Mouse (Mus musculus): ENCODE data around the gene Itih2. TPM values are rescaled to one million over a fixed set of nuclear protein-coding genes. Genes with fewer than 3 reads are reported as not detected.

Itih2 gene
- 0.41 and 0.53 TPM in 2 replicates for polyA plus RNA-seq (2015; fragmentation: Nextera tagmentation; extraction: Ambion mirVana)

DNA sequence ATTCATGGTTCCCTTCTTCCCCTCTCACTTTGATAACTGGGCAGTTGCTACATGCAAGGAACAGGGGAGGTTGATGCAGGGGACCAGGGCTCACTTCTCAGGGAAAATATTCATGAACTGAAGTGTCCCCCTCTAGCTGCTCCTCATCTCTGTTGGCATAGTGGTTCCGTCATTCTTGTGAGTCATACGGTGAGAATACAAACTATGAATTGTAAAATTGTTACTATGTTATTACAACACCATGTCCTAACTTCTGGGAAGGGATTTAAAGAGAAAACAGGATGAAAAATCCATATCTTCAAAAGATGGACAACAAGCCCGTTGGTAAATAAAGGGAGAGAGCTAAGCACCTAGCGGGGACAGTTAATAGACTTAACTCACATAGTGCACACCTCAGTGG, at the start of gene Itih2:
Itih2 (minus strand) TSS at position 101 of the 400 bp plus-strand sequence.
- H3K4me3 ChIP-seq, result no peak within 1 kb of the TSS
- H3K4me2 ChIP-seq, result no peak within 1 kb of the TSS
- H3K4me1 ChIP-seq, result peaks cover 4% of the 10 kb centered on the region; the same call in 1 of the 2 replicates
- no peak within 1 kb of the TSS for H3K9ac ChIP-seq
- WGBS, result 92% methylated on average over 4 of the region's 4 CpGs
- H3K27me3 ChIP-seq, result no peaks in the 10 kb centered on the region
- H3K36me3 ChIP-seq (ENCODE audit: poor library complexity, severe bottlenecking), result no peaks in the 10 kb centered on the region
- H3K9me3 ChIP-seq (replicated peaks), result no peaks in the 10 kb centered on the region
- ATAC-seq, result no peak
- no peak within 1 kb of the TSS for H3K27ac ChIP-seq

DNA sequence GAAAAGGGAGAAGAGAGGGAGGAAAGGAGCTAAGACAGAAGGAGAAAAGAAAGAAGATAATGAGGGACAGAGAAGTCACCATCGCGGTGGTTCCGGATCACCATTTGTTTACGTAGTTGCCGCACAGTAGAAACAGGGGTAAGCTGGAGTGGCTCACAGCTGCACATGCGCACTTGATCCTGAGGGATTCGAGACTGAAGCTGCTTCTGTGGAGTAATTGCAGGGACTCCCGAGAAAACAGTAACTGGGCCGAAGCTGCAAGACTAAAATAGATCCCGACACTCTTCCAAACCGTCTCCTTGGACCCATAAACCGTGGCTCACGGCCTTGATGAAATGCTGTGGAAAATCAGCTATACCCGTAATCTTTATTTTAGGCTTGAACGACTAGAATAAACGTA, 38.8 kb upstream of the Itih2 start:
- H3K36me3 ChIP-seq (ENCODE audit: poor library complexity, severe bottlenecking), result no peaks in the 10 kb centered on the region
- no peak overlapping the region for H3K4me3 ChIP-seq
- no peaks in the 10 kb centered on the region for H3K9me3 ChIP-seq (replicated peaks)
- no peaks in the 10 kb centered on the region for H3K4me1 ChIP-seq
- 92% methylated on average over 16 of the region's 16 CpGs for WGBS
- no peak overlapping the region for H3K4me2 ChIP-seq
- ATAC-seq, result no peak
- no peak overlapping the region for H3K9ac ChIP-seq
- no peak overlapping the region for H3K27ac ChIP-seq
- H3K27me3 ChIP-seq, result no peaks in the 10 kb centered on the region

DNA sequence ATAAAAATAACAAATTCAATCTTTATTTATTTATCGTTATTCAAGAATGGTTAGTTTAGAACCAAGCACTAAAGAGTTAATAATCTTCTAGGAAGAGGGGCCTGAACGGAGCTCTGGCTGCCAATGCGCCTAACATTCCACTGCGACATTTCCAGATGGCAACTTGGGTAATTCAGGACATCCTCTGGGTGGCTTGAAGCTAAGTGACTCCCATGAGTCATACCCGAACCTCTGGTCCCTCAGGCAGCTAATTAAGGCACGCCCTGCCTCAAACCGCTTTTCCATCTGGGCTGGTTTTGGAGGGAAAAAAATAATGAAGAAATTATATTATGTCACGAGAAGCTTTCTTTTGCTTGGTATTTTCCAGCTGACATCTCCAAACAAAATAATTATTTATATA, 36.8 kb upstream of the Itih2 start:
- no peak overlapping the region for H3K4me3 ChIP-seq
- no peak for ATAC-seq
- H3K4me2 ChIP-seq, result no peak overlapping the region
- WGBS, result 64% methylated on average over 8 of the region's 8 CpGs
- no peaks in the 10 kb centered on the region for H3K4me1 ChIP-seq
- no peak overlapping the region for H3K9ac ChIP-seq
- no peaks in the 10 kb centered on the region for H3K36me3 ChIP-seq (ENCODE audit: poor library complexity, severe bottlenecking)
- no peaks in the 10 kb centered on the region for H3K27me3 ChIP-seq
- H3K27ac ChIP-seq, result no peak overlapping the region
- H3K9me3 ChIP-seq (replicated peaks), result no peaks in the 10 kb centered on the region

DNA sequence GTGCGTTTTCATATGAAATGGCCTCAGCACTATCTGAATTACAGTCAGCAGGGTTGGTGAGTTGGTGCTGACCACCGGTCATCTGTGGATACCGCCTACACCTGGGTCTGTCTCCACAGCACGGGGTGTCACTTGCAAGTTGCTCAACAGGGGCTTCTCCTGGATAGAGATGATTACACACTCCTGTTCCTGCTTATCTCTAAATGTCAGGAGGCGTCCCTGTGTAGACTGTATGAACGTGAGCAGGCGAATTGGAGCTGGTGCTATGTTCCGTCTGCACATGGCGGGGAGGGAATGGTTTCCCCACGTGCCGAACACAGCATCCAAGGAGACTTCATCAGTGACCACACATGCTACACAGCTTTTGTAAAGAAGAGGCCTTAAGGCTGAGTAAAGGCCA, 36.1 kb upstream of the Itih2 start:
- no peak overlapping the region for H3K27ac ChIP-seq
- no peak overlapping the region for H3K4me3 ChIP-seq
- H3K4me2 ChIP-seq, result no peak overlapping the region
- 93% methylated on average over 11 of the region's 11 CpGs for WGBS
- no peaks in the 10 kb centered on the region for H3K9me3 ChIP-seq (replicated peaks)
- H3K9ac ChIP-seq, result no peak overlapping the region
- ATAC-seq, result no peak
- no peaks in the 10 kb centered on the region for H3K4me1 ChIP-seq
- no peaks in the 10 kb centered on the region for H3K36me3 ChIP-seq (ENCODE audit: poor library complexity, severe bottlenecking)
- no peaks in the 10 kb centered on the region for H3K27me3 ChIP-seq

DNA sequence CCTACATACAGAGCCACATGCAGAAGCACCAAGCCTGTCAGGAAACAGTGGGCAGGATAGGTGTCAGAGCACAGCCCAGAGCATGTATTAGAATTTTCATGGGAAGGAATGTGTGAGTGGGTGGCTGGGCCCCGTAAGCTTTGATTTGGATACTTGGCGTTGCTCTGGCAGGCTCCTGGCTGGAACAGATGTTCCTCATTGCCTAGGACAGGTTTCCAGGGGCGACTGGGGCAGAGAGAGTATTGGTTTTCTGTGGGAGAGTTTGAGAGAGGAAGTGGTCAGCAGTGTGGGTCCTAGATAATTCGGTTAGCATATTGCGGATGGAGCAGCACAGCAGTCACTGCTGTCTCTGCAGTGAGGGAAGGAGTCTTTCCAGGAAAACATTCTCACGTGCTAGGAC, 35.4 kb upstream of the Itih2 start:
- H3K9me3 ChIP-seq (replicated peaks), result no peaks in the 10 kb centered on the region
- no peak overlapping the region for H3K4me3 ChIP-seq
- no peak for ATAC-seq
- no peak overlapping the region for H3K9ac ChIP-seq
- H3K4me2 ChIP-seq, result no peak overlapping the region
- no peaks in the 10 kb centered on the region for H3K4me1 ChIP-seq
- no peaks in the 10 kb centered on the region for H3K36me3 ChIP-seq (ENCODE audit: poor library complexity, severe bottlenecking)
- H3K27me3 ChIP-seq, result no peaks in the 10 kb centered on the region
- 82% methylated on average over 6 of the region's 6 CpGs for WGBS
- H3K27ac ChIP-seq, result no peak overlapping the region

DNA sequence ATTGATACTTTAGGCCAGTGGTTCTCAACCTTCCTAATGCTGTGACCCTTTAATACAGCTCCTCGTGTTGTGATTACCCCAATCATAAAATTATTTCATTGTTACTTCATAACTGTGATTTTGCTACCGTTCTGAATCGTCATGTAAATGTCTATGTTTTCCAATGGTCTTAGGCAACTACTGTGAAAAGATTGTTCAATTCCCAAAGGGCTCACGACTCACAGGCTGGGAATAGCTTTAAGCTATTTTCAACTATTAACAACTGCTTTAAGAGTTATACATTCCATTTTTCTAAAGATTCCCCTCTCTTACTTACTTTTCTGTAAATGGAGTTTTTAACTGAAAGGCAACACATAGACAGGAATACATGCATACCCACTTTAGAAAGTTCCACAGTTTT, 30.8 kb upstream of the Itih2 start:
- H3K36me3 ChIP-seq (ENCODE audit: poor library complexity, severe bottlenecking), result no peaks in the 10 kb centered on the region
- H3K27me3 ChIP-seq, result no peaks in the 10 kb centered on the region
- no peak overlapping the region for H3K9ac ChIP-seq
- no peaks in the 10 kb centered on the region for H3K4me1 ChIP-seq
- no peak overlapping the region for H3K4me2 ChIP-seq
- no peaks in the 10 kb centered on the region for H3K9me3 ChIP-seq (replicated peaks)
- WGBS, result 88% methylated on average over 4 of the region's 4 CpGs
- ATAC-seq, result no peak
- no peak overlapping the region for H3K4me3 ChIP-seq
- no peak overlapping the region for H3K27ac ChIP-seq

DNA sequence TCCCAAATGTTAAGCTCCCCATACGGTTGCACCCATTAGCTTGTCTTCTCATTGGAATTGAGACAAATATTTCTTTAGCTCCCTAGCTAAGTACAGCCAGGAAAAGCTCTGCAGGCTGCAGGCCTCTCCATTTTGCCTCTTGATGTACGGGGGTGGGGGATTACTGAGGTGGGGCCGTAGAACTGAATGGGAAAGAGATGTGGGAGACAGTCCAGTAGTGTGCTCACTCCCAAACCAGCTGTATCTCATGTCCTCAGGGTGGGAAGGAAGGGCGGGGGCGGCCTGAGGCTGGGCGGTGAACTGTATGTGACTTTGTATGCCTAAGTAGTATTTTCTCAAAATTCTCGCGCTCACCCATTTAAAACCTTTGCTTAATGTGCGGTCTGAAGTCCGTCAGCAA, 26.0 kb upstream of the Itih2 start:
- Histone ChIP-seq H3K27ac (no peak overlapping the region), H3K4me3 (no peak overlapping the region), H3K4me1 (peaks cover 13% of the 10 kb centered on the region), H3K9ac (no peak overlapping the region), H3K36me3 (ENCODE audit: poor library complexity, severe bottlenecking) (no peaks in the 10 kb centered on the region), H3K9me3 (replicated peaks) (no peaks in the 10 kb centered on the region), H3K27me3 (no peaks in the 10 kb centered on the region; the same call in 1 of the 2 replicates), H3K4me2 (no peak overlapping the region)
- no peak for ATAC-seq
- WGBS, result 83% methylated on average over 10 of the region's 10 CpGs

DNA sequence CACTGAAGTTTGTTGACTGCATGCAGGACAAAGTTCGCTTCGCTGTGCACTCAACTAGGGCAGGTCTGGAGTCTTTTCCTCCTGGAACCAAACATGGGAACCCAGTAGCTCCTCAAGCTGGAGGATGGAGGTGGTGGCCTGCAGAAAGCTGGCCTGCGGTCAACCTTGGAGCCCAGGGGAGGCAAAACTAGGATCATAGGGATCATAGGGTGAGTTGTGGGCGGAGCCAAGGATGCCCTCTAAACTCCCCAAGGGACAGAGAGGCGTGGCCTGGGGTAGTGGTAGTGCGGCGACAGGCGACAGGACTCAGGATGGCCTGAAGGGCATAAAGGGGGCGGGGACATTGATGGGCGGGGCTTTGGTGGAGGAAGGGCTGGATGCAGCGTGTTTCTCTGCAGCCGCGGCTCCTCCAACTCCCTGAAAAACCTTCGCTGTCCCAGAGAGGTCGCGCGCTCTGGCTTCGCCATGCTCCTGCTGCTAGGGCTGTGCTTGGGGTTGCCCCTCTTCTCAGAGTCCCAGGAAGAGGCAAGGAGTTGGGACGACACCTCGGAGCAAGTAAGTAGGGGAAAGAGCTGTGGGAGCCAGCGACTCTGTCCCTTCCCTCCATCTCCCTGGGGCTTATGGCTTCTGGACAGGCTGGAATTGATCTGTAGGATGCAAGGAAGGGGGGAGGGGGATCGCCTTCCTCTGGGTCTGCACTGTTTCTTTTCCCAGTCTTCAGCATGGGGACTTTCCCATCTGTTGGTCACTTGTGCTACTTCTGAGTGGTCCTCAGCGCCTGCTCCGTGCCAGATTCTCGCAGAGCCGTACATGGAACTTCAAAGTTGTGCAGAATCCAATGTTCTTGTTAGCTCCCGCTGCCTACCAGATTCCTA, 22.2 kb upstream of the Itih2 start, which contains the start of gene Itih5:
Itih5 (plus strand) TSS at position 371 of the 875 bp plus-strand sequence.
- peak within 1 kb of the TSS; percentile 80 for H3K4me2 ChIP-seq
- peak within 1 kb of the TSS; percentile 43 for H3K4me3 ChIP-seq
- peak within 1 kb of the TSS; percentile 55 for H3K9ac ChIP-seq
- 7% methylated on average over 27 of the region's 27 CpGs for WGBS
- H3K4me1 ChIP-seq, result peaks cover 13% of the 10 kb centered on the region
- no peaks in the 10 kb centered on the region for H3K9me3 ChIP-seq (replicated peaks)
- no peaks in the 10 kb centered on the region; the same call in 1 of the 2 replicates for H3K27me3 ChIP-seq
- H3K27ac ChIP-seq, result no peak within 1 kb of the TSS
- H3K36me3 ChIP-seq (ENCODE audit: poor library complexity, severe bottlenecking), result no peaks in the 10 kb centered on the region
- ATAC-seq, result peak; percentile 77

DNA sequence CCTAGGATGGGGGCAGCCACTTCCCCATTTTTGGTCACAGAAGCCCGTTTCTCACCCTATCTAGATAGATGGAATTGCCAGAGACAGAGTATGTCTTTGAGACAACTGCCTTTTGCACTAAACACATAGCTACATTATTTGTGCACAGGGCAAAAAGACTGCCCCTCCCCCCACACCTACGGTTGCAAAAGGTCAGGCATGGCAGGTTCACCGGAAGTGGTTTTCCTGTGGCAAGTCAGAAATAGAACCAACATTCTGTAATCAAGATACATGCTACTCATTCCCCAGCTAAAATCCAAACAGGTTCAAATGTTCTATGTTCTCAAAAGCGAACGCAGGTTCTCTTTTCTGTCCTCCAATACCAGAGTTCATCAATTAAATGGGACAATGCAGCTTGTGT, 21.4 kb upstream of the Itih2 start:
- H3K27me3 ChIP-seq, result no peaks in the 10 kb centered on the region; the same call in 1 of the 2 replicates
- H3K4me3 ChIP-seq, result no peak overlapping the region
- no peak for ATAC-seq
- H3K9ac ChIP-seq, result no peak overlapping the region
- no peaks in the 10 kb centered on the region for H3K9me3 ChIP-seq (replicated peaks)
- H3K36me3 ChIP-seq (ENCODE audit: poor library complexity, severe bottlenecking), result no peaks in the 10 kb centered on the region
- H3K4me1 ChIP-seq, result peaks cover 13% of the 10 kb centered on the region
- 86% methylated on average over 5 of the region's 5 CpGs for WGBS
- no peak overlapping the region for H3K27ac ChIP-seq
- H3K4me2 ChIP-seq, result no peak overlapping the region

DNA sequence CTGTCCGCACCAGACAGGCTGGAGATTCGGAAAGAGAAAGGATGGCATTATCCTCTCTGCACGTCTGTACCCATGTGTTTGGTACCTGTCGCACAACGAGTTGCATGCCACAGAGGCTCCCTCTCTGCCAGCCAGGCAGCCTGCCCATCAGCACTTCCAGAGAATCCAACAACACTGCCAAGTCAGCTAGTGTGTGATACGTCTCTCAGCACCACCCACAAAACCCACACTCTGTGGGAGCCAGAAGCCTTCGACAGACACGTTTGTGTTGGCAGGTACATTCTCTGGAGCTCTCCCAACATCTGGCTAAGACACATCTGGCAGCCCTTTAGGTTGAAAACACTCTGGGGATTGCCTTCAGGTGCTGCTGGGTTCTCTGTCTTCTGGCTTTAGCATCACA, 16.0 kb upstream of the Itih2 start:
- 82% methylated on average over 8 of the region's 8 CpGs for WGBS
- Histone ChIP-seq H3K27me3 (no peaks in the 10 kb centered on the region), H3K36me3 (ENCODE audit: poor library complexity, severe bottlenecking) (no peaks in the 10 kb centered on the region), H3K4me1 (no peaks in the 10 kb centered on the region), H3K4me2 (no peak overlapping the region), H3K9me3 (replicated peaks) (no peaks in the 10 kb centered on the region), H3K9ac (no peak overlapping the region), H3K27ac (no peak overlapping the region), H3K4me3 (no peak overlapping the region)
- ATAC-seq, result peak; percentile 37; the same call in 1 of the 2 replicates

DNA sequence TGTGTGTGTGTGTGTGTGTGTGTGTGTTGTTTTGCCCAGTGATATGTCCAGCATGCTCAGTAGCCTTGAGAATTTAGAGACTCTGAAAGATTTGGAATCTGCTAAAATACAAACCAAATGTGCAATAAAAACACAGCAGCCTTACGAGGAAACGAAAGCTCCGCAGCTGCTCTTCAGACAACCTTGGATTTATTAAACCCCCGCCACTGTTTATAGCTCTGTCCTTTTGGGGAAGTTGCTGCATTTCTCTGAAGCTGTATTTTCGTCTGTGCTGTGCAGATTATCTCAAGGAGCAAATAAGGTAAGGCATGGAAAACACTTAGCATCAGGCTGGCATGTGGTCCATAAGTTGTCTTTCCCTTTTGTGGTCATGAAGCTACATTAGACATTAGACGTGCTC, 14.3 kb upstream of the Itih2 start:
- Histone ChIP-seq H3K4me3 (no peak overlapping the region), H3K36me3 (ENCODE audit: poor library complexity, severe bottlenecking) (no peaks in the 10 kb centered on the region), H3K9ac (no peak overlapping the region), H3K9me3 (replicated peaks) (no peaks in the 10 kb centered on the region), H3K27me3 (peaks cover 5% of the 10 kb centered on the region; the same call in 1 of the 2 replicates), H3K4me1 (no peaks in the 10 kb centered on the region), H3K27ac (no peak overlapping the region), H3K4me2 (no peak overlapping the region)
- no peak for ATAC-seq
- WGBS, result 89% methylated on average over 6 of the region's 6 CpGs

DNA sequence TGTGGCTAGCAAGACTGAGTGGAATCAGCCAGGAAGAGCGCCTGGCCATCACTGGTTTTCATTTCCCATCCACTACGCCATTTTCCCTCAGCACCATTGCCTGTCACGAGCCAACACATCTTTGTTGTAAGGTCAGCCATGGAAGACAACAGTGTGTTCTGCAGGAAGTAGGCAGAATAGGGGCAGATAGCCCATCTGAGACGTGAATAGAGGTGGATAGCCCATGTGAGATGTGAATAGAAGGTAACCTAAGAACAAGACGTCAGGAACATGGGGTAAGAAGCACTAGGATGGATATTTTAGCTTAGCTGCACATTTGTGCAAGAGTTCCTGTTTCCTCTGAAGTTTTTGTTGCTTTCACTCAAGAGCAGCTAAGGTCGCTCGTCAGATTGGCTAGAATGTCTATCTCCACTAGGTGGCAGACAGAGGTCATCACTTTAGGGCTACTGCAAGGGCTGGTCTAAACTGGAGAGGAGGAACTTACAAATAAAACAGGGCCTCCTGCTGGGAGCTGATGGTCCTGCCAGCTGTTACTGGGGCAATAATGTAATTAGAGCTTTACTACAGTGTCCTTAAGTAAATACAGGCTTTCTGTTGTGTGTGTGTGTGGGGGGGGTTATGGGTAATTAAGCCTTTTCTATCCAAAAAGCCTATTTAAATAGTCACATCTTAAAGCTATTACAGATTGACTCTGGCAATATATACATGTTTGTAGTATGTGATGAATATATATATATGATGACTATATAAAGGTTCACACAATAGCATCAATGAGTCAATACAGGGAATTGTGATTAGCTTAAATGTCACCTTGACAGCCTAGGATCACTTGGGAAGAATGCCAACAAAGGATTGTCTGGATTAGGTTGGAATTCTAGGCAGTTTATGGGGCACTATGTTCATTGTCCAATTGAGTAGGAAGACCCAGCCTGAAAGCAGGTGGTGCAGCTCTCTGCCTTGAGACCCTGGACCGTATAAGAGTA, 11.6 kb upstream of the Itih2 start:
- no peak overlapping the region for H3K4me3 ChIP-seq
- no peaks in the 10 kb centered on the region for H3K36me3 ChIP-seq (ENCODE audit: poor library complexity, severe bottlenecking)
- peaks cover 5% of the 10 kb centered on the region; the same call in 1 of the 2 replicates for H3K27me3 ChIP-seq
- H3K9ac ChIP-seq, result no peak overlapping the region
- 34% methylated on average over 8 of the region's 8 CpGs for WGBS
- no peak overlapping the region for H3K27ac ChIP-seq
- H3K4me2 ChIP-seq, result no peak overlapping the region
- H3K4me1 ChIP-seq, result no peaks in the 10 kb centered on the region
- peak; percentile 84 for ATAC-seq
- no peaks in the 10 kb centered on the region for H3K9me3 ChIP-seq (replicated peaks)
